Mouse (Mus musculus): ENCODE measurements around the gene D17H6S53E.

D17H6S53E gene

DNA sequence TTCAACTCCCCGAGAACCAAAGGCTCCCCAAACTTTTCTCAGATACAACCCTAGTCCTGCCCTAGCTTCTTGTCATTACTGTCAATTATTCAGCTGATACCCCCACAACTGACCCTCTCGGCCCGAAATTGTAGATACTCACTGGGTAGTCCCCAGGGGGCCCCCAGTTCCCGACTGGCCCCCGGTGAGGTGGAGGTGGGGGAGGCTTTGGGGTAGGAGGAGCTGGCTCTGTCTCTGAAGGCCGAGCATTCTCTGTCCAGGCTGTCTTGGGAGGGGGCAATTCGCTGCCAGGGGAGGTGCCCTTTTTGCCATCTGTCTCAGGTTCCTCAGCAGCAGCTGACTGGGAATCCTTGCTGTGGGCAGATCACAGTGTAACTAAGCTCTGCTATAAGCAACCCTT, 33.5 kb downstream of the D17H6S53E start:
- no peak for DNase-seq (ENCODE audit: low spot score in 2 of 2)

- DNase-seq (ENCODE audit: low spot score in 2 of 2): no peak
Measured at GRCm38 (mm10) chr17:35161421-35161820, 35.2 kb downstream of the D17H6S53E start.

GRCm38 (mm10) chr17:35162121-35162520, 35.9 kb downstream of the D17H6S53E start:
- peak in 1 of 2 experiments; percentile 29 for DNase-seq (ENCODE audit: low spot score in 2 of 2)

GRCm38 (mm10) chr17:35162730-35163129, 36.6 kb downstream of the D17H6S53E start:
- peak in 1 of 2 experiments; percentile 56 for DNase-seq (ENCODE audit: low spot score in 2 of 2)

DNA sequence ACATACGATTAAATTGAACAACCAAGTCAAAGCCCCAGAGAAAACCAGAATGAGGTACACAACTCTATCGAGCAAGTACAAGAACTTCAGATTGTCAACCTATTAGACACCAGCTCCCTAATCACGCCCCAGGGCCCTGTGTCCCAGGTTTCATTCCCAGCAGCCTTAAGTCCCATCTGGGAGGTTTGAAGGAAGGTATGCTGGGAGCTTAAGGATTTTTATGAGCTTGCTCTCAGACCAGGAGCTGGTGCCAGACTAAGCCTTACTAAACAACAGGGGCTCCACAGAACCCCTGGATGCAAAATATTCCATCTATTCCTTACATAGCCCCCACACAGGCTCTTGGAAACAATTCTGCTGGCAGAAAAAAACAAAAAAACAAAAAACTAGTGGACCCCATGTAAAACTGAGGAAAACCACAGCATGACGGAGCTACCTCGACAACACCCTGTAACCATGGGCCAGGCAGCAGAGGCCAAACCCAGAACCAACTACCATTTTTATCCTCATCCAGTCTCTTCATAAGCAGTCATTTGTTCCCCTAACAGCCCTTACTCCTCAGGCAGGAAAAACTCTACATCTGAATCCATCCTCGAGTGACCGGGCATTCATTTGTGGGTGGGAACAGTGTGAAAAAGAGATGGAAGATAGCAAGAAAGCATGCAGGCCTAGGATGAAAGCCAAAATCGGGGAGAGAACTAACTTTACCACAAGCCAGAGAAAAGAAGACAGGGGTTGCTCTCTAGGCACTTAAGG, 37.3 kb downstream of the D17H6S53E start:
- DNase-seq (ENCODE audit: low spot score in 2 of 2): no peak

DNA sequence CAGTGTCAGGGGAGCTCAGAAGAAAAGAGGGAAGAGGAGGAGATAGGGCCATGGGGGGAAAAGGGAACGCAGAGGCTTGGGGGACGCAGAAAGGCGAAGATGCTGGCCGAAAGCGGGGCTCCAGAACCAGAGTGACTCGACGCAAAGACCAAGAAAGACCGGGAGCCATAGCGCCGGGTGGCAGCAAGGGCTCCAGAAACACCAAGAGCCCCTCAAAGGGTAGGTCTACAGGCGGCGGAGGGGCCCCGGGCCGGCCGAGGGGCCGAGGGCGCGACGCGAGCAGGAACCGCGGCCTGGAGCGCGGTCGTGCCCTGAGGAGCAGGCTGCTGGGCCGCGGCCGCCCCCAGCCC, 38.0 kb downstream of the D17H6S53E start:
- DNase-seq (ENCODE audit: low spot score in 2 of 2): peak in 1 of 2 experiments; percentile 59

DNA sequence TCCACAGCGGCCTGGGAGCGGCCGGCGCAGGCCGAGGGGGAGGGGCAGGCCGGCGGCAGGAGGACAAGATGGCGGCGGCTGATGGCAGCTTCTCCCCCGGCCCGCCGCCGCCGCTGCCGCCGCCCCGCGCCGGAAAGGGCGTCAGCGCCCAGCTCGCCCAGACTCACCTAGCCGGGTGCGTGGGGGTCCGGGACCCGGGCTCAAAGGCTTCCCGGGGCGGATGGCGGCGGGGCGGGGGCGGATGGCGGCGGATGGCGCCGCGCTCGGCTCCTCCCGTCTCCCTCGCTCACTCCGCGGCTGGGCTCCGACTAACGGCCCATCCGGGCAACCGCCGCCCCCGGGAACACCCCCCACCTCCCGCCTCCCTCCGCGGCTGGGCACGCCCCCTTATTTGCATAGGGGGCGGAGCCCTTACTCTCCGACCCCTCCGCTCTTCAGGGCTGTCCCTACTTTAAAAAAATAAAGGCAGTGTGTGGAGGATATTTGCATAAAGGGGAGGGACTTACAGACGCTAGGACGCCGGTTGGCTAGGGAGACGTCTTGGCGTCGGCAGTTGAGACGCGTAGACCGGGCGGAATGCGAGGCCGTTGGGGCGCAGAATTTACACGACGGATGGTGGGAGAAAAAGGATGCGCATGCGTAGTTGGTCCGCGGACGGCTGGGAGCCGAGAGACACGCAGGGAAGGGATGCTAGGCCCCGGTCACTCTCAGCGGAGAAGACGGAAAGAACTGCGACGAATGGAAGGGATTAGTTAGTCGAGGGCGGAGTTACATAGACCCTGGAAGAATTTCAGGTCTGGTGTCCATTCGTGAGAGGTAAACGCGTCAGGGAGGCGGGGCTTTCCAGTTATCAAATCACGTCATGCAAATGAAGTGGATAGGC, 38.6 kb downstream of the D17H6S53E start, which contains the start of gene Prrc2a:
TSS of gene Prrc2a (minus strand) at position 330 of the 883 bp plus-strand sequence.
- DNase-seq (ENCODE audit: low spot score in 2 of 2): peak; percentile 99

DNA sequence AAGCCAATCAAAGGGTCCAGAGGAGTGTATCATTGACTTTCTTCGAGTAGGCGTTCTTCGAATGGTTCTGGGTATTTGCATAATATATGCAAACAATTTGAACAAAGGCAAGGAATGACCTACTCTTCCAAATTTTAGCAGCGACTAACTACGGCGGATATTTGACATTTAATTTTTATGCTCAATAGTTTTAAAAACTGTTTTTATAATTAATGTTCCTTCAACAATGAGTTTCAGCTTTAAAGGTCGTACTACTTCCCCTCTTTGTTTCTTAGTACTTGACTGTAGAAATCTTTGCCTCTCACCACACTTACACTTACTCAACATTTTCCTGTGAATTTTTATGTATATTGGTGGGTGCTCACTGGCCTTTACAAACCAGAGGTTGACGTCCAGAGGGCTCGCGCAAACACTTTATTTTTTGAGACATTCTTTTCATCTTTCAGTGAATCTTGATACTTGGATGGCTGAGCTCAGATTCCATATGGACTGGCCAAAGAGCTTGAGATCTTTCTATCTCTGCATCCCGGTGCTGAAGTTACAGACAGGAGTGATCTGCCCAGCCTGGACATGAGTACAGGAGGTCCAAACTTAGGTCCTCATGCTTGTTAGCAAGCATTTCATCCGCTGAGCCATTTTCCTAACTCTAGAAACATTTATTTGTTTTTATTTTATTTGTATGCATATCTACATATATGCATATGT, 39.4 kb downstream of the D17H6S53E start:
- DNase-seq (ENCODE audit: low spot score in 2 of 2): no peak

GRCm38 (mm10) chr17:35166352-35167035, 40.3 kb downstream of the D17H6S53E start:
- DNase-seq (ENCODE audit: low spot score in 2 of 2): peak; percentile 77 to 82

DNA sequence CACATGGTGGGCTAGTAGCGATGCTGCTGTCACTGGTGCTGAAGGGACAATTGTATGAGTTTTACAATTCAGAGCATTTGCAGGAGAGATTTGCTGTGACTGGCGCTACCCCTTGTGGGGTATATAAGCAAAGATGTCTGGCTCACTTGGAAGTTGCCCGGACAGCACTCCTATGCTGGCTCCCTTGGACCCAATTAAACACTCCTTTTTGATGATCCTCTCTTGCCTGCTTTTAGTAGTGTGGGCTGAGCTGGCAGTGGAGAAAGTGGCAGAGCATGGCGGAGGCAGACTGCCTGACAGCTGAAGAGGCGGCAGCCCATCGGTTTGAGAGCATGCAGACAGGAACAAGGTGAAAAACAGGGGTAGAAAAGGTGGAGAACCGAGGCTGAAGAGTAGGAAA, 41.6 kb downstream of the D17H6S53E start:
- no peak for DNase-seq (ENCODE audit: low spot score in 2 of 2)

- DNase-seq (ENCODE audit: low spot score in 2 of 2): no peak
Measured at GRCm38 (mm10) chr17:35168541-35169207, 42.5 kb downstream of the D17H6S53E start.

DNA sequence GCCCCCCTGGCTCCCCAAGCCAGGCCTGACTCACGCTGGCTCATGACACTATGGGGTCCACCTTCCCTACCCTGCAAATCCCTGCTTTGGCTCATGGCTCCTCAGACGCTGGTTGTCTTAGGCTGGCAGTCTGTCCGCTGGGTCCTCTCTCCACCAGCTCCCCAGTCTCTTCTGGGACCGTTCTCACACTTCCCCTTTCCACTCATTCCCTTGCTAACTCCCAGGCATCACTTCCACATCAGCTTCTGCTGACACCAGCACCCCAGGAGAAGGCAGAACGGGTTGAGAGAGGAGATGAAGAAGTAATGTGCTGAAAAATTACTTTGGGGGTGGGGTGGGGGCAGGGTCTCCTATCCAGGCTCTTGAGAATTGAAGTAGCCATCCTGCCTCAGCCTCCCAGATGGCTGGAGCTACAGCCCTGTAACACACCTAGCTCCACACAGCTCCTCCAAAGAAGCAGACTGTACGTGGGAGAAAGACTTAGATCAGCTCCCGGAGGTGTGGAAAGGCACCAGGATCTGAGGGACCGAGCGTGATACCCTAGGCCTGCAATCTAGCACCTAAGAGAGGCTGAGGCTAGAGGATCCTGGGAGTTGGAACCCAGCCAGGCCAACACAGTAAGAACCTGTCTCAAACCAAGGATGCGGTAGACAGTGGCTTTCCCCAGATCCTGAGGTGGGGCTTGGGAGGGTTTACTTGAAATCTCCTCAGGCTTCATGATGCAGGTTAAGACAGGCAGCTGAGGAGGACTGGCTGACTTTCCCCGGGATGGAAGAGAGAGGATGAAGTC, 46.5 kb downstream of the D17H6S53E start:
- DNase-seq (ENCODE audit: low spot score in 2 of 2): no peak

DNA sequence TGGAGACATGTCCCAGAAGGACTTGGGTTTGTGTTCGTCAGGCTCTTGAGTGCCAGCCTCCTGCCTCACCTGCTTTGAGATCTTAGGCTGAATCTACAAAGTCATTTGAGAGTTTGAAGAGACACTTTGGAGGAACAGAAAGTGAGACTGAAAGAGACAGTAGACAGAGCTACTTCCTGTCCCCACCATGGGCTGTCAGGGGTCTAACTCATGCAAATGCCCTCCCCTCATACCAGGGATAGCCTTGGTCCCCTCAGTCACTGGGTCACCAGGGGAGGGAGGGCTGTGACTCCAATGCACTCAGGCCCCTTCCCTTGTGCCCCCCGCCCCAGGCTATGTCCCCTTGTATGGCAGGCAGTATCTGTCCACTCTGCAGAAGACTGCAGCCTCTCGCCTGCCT, 47.2 kb downstream of the D17H6S53E start:
- DNase-seq (ENCODE audit: low spot score in 2 of 2): no peak

DNA sequence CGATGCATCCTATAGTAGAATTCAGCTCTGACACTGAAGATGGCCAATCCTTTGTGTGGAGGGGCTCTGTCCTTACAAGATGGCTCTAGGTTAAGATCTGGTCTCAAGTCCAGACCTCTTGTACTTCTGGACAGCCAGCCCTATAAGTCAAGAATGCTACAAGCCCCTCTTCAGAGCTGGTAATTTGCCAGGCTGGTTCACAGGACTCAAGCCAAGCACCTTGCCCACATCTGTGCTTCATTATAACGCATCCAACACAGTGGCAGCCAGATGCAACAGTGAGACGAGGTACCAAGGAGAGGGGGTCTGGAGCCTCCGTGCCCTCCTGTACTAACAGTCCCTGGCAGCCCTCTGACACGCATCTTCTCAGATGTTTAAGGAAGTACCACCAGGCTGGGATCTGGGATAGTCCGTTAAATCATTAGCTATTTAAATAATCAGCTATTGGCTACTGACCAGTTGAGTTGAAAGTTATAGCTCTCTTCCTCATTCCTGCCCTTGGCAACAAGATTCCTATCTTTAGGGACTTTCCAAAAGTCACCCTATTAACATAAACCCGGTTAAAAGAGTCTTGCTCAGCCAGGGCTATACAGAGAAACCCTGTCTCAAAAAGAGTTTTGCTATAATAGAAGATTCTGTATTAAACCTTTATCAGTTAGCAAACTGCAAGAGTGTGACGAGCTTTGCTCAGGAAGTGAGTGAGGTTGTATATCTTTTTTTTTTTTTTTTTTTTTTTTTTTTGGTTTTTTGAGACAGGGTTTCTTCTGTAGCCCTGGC, 48.2 kb downstream of the D17H6S53E start:
- DNase-seq (ENCODE audit: low spot score in 2 of 2): no peak

DNA sequence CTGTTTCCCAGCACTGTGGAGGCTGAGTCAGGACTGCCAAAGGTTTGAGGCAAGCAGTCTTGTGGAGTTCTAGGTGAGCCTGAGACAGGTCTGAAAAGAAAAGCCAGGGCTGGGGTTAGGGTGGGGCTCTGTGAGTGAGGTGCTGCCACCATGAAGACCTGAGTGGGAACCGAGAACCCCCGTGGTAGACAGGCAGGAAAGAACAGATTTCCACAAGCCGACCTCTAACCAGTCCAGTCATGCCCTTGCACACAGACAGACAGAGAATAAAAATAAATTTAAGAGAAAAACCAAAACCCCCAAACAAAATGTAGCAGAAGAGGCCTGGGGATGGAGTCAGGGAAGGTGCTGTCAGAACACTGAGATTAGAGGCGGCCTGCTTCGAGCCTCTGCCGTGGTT, 49.2 kb downstream of the D17H6S53E start:
- no peak for DNase-seq (ENCODE audit: low spot score in 2 of 2)

DNA sequence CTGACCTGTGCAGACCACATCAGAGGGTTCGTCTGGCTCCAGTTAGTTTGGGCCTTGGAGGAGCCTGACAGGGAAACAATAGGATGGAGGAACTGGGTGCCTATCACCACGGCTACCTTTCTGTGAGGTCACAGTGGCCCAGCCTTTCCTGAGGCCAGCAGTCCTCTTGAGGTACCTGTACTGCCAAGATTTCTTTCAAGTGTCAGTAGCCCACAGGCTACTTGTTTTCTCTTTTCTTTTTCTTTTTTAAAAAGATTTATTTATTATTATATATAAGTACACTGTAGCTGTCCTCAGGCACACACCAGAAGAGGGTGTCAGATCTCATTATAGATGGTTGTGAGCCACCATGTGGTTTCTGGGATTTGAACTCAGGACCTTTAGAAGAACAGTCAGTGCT, 49.8 kb downstream of the D17H6S53E start, which contains the start of gene Aif1:
TSS of gene Aif1 (minus strand) at position 101 of the 400 bp plus-strand sequence.
- DNase-seq (ENCODE audit: low spot score in 2 of 2): no peak
